Mouse (Mus musculus) heart, embryonic 14.5 days (tissue): ENCODE data around the gene Pglyrp1. TPM values are rescaled to one million over a fixed set of nuclear protein-coding genes. Genes with fewer than 3 reads are reported as not detected.

ENCODE experiments used
- ATAC-seq: fragments of 200-750 bp; cut with Nextera tagmentation; 2 replicates; pipeline ENCODE4 v1.8.0; 2017; ENCODE audit warnings: low read depth, moderate TSS enrichment; ENCODE audit not compliant: insufficient number of reproducible peaks, insufficient read depth, low FRiP score
- H3K27ac ChIP-seq, 2 experiments: fragments of 200-500 bp in 1 of 2; fragments of 300-500 bp in 1 of 2; sonication (generic) in 1 of 2; replicated peaks in 1 of 2; 2 replicates each; pipeline ENCODE4 v1.5.1; 2012 to 2014; ENCODE audit warnings: low read depth in 2 of 2, low read length in 2 of 2, control low read depth in 1 of 2, mild to moderate bottlenecking in 1 of 2, mixed read lengths in 1 of 2; ENCODE audit not compliant: control insufficient read depth in 1 of 2, insufficient read depth in 1 of 2
- H3K27me3 ChIP-seq: fragments of 300-500 bp; sonication (generic); 2 replicates; pipeline ENCODE4 v1.6.1; 2014; ENCODE audit warnings: mild to moderate bottlenecking, low read length, control low read depth; ENCODE audit not compliant: control insufficient read depth, insufficient read depth
- H3K36me3 ChIP-seq: fragments of 300-500 bp; sonication (generic); 2 replicates; pipeline ENCODE4 v1.6.1; 2014; ENCODE audit warnings: mild to moderate bottlenecking, control low read depth, low read length, mixed read lengths; ENCODE audit not compliant: control insufficient read depth, insufficient read depth
- H3K4me1 ChIP-seq, 2 experiments: fragments of 200-500 bp in 1 of 2; fragments of 300-500 bp in 1 of 2; sonication (generic) in 1 of 2; 2 replicates each; pipeline ENCODE4 v1.6.1; 2012 to 2014; ENCODE audit warnings: low read length in 2 of 2, control low read depth in 1 of 2, mixed read lengths in 1 of 2; ENCODE audit not compliant: control insufficient read depth in 2 of 2, insufficient read depth in 2 of 2
- H3K4me2 ChIP-seq: fragments of 300-500 bp; sonication (generic); 2 replicates; pipeline ENCODE4 v1.6.1; 2014; ENCODE audit warnings: mild to moderate bottlenecking, low read length
- H3K4me3 ChIP-seq, 2 experiments: fragments of 200-500 bp in 1 of 2; fragments of 300-500 bp in 1 of 2; sonication (generic) in 1 of 2; 2 replicates each; pipeline ENCODE4 v1.5.1; 2012 to 2014; ENCODE audit warnings: low read length in 2 of 2, mild to moderate bottlenecking in 2 of 2, control low read depth in 1 of 2, low read depth in 1 of 2, moderate library complexity in 1 of 2; ENCODE audit not compliant: control insufficient read depth in 1 of 2, insufficient read depth in 1 of 2
- H3K9ac ChIP-seq: fragments of 300-500 bp; sonication (generic); 2 replicates; pipeline ENCODE4 v1.6.1; 2014; ENCODE audit warnings: mild to moderate bottlenecking, low read length
- H3K9me3 ChIP-seq: fragments of 300-500 bp; sonication (generic); 2 replicates; pipeline ENCODE4 v1.6.1; 2016; ENCODE audit warnings: low read length, control low read depth; ENCODE audit not compliant: control insufficient read depth
- WGBS: fragments of 180-500 bp; shearing (Covaris S2); extraction: QIAGEN DNeasy Blood & Tissue Kit; methylation state at CpG from one replicate; pipeline ENCODE4 v1.1.7; 2014; 5-methylcytosine and 5-hydroxymethylcytosine counted together
- polyA plus RNA-seq: library from polyadenylated mRNA; unstranded; fragments of >200 nt; fragmentation: Nextera tagmentation; extraction: Ambion mirVana; gene quantifications from 2 replicates; pipeline ENCODE4 v1.2.1, GENCODE M21; 2014

The Pglyrp1 gene
- polyA plus RNA-seq, 1 experiment from 2014 or later = 1.8 TPM

DNA sequence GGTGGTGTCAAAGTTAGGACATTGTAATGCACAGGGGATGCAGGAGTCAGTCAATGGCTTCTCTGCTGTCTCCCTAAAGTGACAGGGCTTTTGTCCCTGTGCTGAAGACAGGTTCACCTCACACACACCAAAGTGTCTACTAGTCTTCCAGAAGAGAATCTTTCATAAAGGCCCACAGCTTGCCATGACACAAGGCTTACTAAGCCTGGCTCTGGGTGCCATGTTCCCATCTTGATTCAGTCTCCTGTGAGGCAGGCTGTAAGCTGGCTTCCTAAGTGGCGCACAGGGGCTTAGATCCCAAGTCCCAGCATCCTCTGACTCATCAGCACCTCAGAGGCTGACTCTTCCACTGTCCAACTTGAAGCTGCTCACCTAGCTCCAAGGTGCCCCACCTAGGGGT lies 15.8 kb downstream of the Pglyrp1 start:
- no peaks in the 10 kb centered on the region for H3K9me3 ChIP-seq
- no peak overlapping the region for H3K4me2 ChIP-seq
- 76% methylated on average over 1 of the region's 1 CpGs for WGBS
- no peak for ATAC-seq
- H3K27me3 ChIP-seq = no peaks in the 10 kb centered on the region
- 0 out of 4 replicates have a peak, but pooled peaks cover 0 to 2% of the 10 kb centered on the region in 2 experiments for H3K4me1 ChIP-seq
- no peak overlapping the region for H3K27ac ChIP-seq
- no peak overlapping the region for H3K4me3 ChIP-seq
- no peak overlapping the region for H3K9ac ChIP-seq
- H3K36me3 ChIP-seq = peaks cover 7% of the 10 kb centered on the region; the same call in 1 of the 2 replicates

DNA sequence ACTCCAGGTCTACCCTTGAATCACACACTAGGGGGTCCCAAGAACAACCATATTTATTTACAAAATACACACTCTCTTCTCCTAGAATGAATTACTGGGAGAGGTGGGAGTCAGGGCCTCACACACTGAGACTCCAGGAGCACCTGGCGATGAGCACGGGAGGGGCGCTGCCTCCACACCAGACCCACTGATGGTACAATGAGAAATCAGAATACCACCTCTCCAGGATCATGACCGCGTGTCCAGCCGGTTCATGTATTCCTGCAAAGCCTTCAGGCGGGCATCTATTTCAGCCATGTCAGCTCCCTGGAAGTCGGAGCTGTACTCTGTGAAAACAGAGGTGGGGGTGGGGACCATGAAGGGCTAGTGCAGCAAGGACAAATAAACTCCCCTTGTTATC lies 19.7 kb downstream of the Pglyrp1 start:
- H3K4me2 ChIP-seq = no peak overlapping the region
- peaks cover 6 to 20% of the 10 kb centered on the region in 2 experiments; a peak in 3 of 4 replicates for H3K4me1 ChIP-seq
- H3K9me3 ChIP-seq = no peaks in the 10 kb centered on the region
- H3K9ac ChIP-seq = no peak overlapping the region
- no peak overlapping the region for H3K27ac ChIP-seq
- peaks cover 7% of the 10 kb centered on the region; the same call in 1 of the 2 replicates for H3K36me3 ChIP-seq
- no peak for ATAC-seq
- peaks cover 13% of the 10 kb centered on the region for H3K27me3 ChIP-seq
- no peak overlapping the region for H3K4me3 ChIP-seq
- WGBS = 93% methylated on average over 8 of the region's 8 CpGs

DNA sequence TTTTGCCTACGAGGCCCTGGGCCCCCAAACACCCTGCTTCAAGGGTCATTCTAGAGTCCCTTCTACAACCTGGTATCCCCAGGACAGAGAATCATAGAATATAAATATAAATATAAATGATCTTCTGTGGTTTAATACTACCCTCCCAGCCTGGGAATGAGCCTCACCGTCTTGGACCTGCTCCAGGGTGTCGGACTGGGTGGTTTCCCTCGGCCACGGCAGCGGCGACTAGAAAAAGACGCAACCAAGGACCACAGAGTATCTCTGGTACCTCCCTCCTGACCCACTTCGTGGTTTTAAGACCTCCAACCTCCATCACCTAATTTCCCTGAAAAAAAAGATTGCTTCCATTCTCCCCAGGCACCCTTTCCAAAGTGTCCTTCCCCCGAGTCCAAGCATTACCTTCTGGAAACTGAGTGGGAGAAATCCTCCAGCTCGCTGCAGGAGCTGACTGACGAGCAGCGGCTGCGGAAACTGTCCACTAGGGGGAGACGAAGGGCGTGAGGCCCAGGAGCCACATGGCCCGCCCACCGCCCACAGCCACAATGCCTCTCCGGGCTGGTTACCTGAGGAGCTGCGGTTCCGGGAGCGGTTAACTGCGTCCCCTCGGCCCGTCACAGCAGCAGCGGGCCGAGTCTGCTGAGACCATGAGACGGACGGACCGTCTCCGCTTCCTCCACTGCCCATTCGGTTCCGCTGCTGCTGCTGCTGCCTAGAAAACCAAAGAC lies 20.9 kb downstream of the Pglyrp1 start:
- H3K9ac ChIP-seq = peak overlapping the region; percentile 69
- peaks cover 13% of the 10 kb centered on the region for H3K27me3 ChIP-seq
- no peak overlapping the region for H3K27ac ChIP-seq
- H3K36me3 ChIP-seq = peaks cover 7% of the 10 kb centered on the region; the same call in 1 of the 2 replicates
- H3K4me1 ChIP-seq = peaks cover 6 to 20% of the 10 kb centered on the region in 2 experiments; a peak in 3 of 4 replicates
- WGBS = 18% methylated on average over 33 of the region's 33 CpGs
- no peaks in the 10 kb centered on the region for H3K9me3 ChIP-seq
- no peak; the same call in 1 of the 2 replicates for ATAC-seq
- peak overlapping the region; percentile 93 for H3K4me2 ChIP-seq
- H3K4me3 ChIP-seq = peak overlapping the region; percentile 46 to 47

DNA sequence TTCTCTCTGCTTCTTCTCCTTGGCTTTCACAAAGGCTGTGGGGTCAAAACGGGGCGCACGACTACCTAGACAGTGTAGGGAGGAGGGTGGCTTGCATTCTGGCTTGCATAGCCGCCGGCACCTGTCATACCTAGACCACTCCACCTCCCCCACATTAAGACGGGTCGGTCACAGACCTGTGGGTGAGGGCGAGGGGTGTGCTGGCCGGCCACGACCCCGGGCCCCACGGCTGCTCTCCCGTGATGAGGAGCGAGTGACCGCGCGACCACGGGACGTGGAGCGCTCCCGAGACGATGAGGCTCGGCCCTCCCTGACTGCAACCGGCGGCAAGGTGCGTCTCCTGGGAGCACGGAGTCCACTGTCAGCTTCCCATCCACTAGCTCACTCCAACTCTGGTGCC lies 21.9 kb downstream of the Pglyrp1 start:
- Histone ChIP-seq H3K4me2 (peak overlapping the region; percentile 93), H3K9me3 (no peaks in the 10 kb centered on the region), H3K4me3 (peak overlapping the region in 1 of 2 experiments; percentile 46; a peak in 1 of 4 replicates), H3K27ac (no peak overlapping the region), H3K36me3 (peaks cover 14% of the 10 kb centered on the region; the same call in 1 of the 2 replicates), H3K27me3 (peaks cover 13% of the 10 kb centered on the region), H3K4me1 (peaks cover 6 to 20% of the 10 kb centered on the region in 2 experiments; a peak in 3 of 4 replicates), H3K9ac (0 out of 2 replicates have a peak overlapping the region, but pooled peaks have one; percentile 69)
- ATAC-seq = no peak
- WGBS = 24% methylated on average over 27 of the region's 27 CpGs

DNA sequence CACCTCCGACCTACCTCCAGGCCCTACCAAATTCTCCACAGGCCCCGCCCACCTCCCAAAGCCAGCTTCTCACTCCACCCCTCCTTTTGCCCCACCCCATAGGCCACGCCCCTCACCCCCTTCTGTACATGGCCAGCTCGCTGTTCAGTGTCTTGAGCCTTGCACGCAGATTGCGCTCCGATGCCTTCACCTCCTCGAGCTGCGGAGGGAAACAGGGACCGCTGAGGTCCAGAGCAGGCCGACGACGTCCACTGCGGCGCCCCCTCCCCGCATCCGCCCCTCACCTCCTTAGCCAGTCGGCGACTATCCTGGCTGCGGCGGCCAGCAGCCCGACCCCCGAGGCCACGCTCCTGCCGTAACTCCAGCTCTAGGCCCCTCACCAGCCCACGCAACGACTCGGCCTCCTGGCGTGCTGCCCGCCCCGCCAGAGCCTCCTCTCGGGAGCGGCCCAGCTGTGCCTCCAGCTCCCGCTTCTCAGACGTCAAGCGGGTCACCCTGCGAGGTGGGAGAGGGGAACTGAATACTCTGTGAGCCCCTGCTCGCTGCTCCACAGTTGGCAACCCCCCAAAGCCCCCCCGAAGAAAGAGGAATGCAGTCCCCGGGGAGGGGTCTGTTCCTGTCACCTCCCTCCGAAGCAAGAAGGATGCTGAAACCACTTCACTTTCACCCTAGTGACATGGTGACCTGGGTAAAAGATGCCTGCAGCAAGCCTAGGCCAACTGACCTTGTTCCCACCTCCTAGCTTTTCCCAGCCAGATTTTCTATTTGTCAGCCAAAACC lies 22.7 kb downstream of the Pglyrp1 start:
- H3K36me3 ChIP-seq = peaks cover 21% of the 10 kb centered on the region; the same call in 1 of the 2 replicates
- peaks cover 6 to 20% of the 10 kb centered on the region in 2 experiments; a peak in 3 of 4 replicates for H3K4me1 ChIP-seq
- H3K27ac ChIP-seq = no peak overlapping the region
- peak overlapping the region; percentile 68 for H3K9ac ChIP-seq
- WGBS = under 1% methylated on average over 41 of the region's 41 CpGs
- H3K4me3 ChIP-seq = peak overlapping the region; percentile 37 to 44
- no peaks in the 10 kb centered on the region for H3K9me3 ChIP-seq
- peak overlapping the region; percentile 93 for H3K4me2 ChIP-seq
- H3K27me3 ChIP-seq = peaks cover 13% of the 10 kb centered on the region
- ATAC-seq = peak; percentile 33; the same call in 1 of the 2 replicates

DNA sequence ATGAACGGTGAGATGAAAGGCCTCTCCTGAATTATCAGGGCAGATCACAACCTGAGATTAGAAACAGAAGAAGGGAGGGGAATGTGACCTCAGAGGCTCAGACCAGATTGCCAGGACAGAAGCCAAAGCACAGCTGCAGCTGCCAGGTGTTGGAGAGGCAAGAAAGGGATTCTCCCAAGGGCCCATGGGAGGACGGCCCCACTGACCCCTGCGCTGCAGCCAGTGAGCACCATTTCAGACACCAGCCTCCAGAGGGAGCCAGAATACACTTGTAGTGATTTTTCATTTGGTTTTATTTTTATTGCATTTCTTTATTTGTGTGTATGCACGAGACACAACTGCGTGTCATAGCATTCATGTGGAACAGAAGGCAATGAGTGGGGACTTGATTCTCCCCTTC lies 25.4 kb downstream of the Pglyrp1 start:
- Histone ChIP-seq H3K9ac (no peak overlapping the region), H3K4me2 (no peak overlapping the region), H3K27me3 (peaks cover 13% of the 10 kb centered on the region), H3K4me3 (no peak overlapping the region), H3K36me3 (peaks cover 36% of the 10 kb centered on the region), H3K9me3 (no peaks in the 10 kb centered on the region), H3K4me1 (peaks cover 6 to 20% of the 10 kb centered on the region in 2 experiments; a peak in 3 of 4 replicates), H3K27ac (no peak overlapping the region)
- ATAC-seq = no peak
- WGBS = 48% methylated on average over 5 of the region's 5 CpGs

DNA sequence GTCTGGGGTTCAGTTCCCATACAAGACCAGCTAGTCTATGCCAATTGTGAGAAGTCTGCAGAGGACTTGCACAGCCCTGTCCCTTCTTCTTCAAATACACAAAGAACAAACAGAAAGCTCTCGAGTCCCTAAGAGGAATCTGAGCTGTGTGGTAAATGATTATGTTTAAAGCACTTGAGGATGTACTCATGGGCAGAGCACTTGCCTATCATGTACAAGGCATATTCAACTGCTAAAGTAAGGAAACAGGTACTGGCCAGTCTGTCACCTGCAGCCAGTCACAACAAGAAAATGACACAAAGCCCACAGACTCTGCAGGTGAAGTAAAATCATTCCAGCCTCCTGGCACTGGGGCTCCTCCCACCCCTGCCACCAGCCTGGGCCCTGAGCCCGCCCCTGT lies 29.4 kb downstream of the Pglyrp1 start:
- peaks cover 52% of the 10 kb centered on the region for H3K36me3 ChIP-seq
- no peak overlapping the region for H3K27ac ChIP-seq
- H3K27me3 ChIP-seq = no peaks in the 10 kb centered on the region
- H3K4me1 ChIP-seq = no peaks in the 10 kb centered on the region
- WGBS = 91% methylated on average over 2 of the region's 2 CpGs
- H3K4me2 ChIP-seq = no peak overlapping the region
- H3K9ac ChIP-seq = no peak overlapping the region
- no peaks in the 10 kb centered on the region for H3K9me3 ChIP-seq
- H3K4me3 ChIP-seq = no peak overlapping the region
- no peak for ATAC-seq
